Mouse (Mus musculus) mesoderm, embryonic 11.5 days (tissue): ENCODE measurements around the gene Fam192a.
A peak's percentile ranks its signal among the peaks of the same experiment; 100 is the strongest.

Source experiments
- DNase-seq: peaks from one replicate; pipeline ENCODE4 v3.0.0-alpha.2; 2012; ENCODE audit warnings: low read depth, low spot score

Gene Fam192a

DNA sequence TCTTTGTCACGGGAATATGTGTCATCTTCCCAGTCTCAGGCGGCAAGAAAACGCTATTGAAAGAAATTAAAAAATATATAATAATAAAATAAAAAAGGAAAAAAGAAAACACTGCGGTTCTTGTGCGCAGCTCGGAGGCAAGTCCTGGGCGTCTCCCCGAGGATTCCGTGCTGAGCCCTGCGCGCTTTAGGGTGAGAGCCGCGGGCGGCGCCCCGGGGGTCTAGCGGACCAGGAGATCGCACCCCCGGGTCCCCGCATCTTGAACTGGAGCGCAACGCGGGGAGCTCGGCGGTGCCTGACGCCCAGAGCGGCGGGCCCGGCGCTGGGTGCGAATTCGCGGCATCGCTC is 69.3 kb downstream of the Fam192a start:
- no peak for DNase-seq

DNA sequence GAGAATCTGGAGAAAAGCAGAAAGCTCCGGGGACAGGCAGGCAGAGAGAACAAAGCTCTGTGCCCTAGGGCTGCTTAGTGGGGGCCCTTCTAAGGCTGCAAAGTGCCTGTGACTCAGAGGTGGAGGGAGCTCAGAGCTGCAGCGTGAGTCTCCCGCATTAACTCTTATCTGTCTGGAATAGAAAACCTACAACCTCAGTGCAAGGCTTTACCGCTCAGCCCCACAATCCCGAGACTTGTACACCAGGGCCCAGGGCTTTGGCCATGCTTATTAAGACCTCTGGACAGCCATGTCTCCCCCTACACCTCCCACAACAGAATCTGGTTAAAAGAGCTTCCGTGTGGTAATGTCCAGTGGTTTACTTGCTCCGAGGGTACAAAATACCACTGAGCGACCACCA is 69.8 kb downstream of the Fam192a start:
- DNase-seq: no peak

DNA sequence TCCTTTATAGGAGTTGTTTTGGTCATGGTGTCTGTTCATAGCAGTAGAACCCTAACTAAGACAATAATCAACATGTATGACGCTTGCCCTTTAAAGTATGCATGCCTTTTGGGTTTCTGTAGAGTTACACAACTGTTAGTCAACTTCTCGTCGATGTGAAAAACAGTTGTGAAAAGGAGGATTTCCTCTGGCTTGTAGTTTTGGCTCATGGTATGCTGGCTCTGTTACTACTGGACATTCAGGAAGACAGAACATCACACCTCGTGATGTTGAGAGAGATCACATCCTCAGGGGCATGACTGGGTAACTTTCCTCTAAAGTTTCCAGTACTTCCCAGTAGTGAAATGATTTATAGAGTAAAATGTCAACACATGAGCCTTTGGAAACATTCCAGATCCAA is 71.2 kb downstream of the Fam192a start:
- DNase-seq: no peak

DNA sequence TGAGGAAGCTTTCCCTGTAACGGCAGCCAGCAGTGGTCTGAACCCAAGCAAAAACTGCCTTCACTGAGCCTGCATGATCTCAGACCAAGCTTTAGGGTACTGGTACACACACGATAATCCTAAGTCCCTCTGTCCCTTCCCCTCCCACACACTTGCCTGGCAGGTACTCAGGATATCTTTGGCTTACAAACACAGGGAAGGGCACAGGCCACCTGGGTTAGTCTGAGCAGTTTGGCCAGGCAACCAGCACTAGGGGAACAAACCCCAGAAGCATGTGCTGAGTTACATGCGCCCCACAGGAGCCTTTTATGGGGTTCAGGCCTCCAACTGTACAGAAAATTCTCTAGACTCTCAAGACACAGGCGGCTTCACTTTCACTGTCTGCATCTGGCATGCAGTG is 71.9 kb downstream of the Fam192a start:
- DNase-seq: no peak

DNA sequence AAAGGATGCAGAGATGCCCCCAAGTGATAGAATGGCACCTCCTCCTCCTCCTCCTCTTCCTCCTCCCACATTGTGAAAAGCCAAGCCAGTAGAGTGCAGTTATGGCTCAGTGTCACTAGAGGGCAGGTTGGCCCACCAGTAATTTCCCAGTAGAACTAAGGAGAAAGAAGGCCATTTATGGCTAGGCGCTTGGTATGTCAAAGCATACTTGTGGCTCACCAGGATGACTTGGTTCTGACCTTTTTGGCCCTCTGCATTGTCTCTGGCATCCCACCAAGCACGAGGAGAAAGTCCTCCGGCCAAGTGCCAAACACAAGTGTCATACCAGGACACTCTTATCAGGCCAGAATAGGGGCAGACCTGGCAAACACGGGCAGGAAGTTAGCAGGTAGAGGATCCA is 73.6 kb downstream of the Fam192a start:
- DNase-seq: peak; percentile 58

DNA sequence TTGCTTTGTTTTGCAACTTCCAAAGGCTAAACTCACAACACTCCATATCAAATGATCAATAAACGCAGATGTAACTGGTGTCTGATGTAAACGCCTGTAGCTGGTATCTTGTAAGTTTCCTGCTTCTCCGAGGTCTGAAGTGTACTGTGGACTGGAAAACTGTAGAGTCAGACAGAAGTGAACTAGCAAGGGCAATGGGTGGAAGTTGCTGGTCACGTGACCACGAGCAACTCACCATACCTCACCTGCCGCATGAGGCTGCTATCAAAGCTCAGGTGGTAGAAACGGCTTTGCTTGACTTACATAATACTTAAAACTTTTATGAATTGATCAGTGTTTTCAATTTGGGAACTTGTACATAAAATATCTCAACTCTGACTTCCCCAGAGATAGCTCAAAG is 74.6 kb downstream of the Fam192a start:
- no peak for DNase-seq

DNA sequence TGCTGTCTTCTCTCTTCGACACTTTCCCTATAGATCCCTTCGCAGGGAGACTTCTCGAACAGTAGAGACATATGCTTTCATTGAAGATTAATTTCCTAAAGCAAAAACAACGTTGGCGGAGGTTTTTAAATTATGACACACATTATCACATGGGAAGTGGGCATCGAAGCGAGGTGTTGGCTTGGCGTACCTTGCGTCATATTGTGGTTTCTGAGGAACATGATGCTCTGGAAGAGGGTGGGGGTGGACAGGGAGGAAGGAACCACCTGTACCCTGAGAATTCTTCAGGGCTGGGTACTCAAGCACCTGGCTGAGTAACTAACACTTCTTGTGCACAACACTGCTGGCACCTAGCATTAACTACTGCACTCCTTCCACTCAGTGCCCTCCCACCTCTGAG is 77.2 kb downstream of the Fam192a start:
- DNase-seq: no peak
